Mouse (Mus musculus) embryonic facial prominence, embryonic 15.5 days (tissue): Measurements from ENCODE around the gene Vmn1r223. TPM values are rescaled to one million over a fixed set of nuclear protein-coding genes. Genes with fewer than 3 reads are reported as not detected.

ENCODE experiments used
- ATAC-seq: fragments of 200-750 bp; cut with Nextera tagmentation; 2 replicates; pipeline ENCODE4 v1.8.0; 2017; ENCODE audit warnings: low read depth, moderate TSS enrichment; ENCODE audit not compliant: insufficient number of reproducible peaks, low FRiP score, low TSS enrichment
- H3K27ac ChIP-seq: fragments of 300-500 bp; sonication (generic); replicated peaks from 2 replicates; pipeline ENCODE4 v1.5.1; 2015; ENCODE audit warnings: mild to moderate bottlenecking, inconsistent platforms
- H3K27me3 ChIP-seq: fragments of 300-500 bp; sonication (generic); 2 replicates; pipeline ENCODE4 v1.6.1; 2015; ENCODE audit warnings: inconsistent platforms
- H3K36me3 ChIP-seq: fragments of 300-500 bp; sonication (generic); 2 replicates; pipeline ENCODE4 v1.6.1; 2015; ENCODE audit warnings: mild to moderate bottlenecking, inconsistent platforms
- H3K4me1 ChIP-seq: fragments of 300-500 bp; sonication (generic); 2 replicates; pipeline ENCODE4 v1.6.1; 2015; ENCODE audit warnings: inconsistent platforms
- H3K4me2 ChIP-seq: fragments of 300-500 bp; sonication (generic); replicated peaks from 2 replicates; pipeline ENCODE4 v1.6.1; 2015; ENCODE audit warnings: mild to moderate bottlenecking, inconsistent platforms
- H3K4me3 ChIP-seq: fragments of 300-500 bp; sonication (generic); replicated peaks from 2 replicates; pipeline ENCODE4 v1.5.1; 2015; ENCODE audit warnings: mild to moderate bottlenecking, inconsistent platforms
- H3K9ac ChIP-seq: fragments of 300-500 bp; sonication (generic); 2 replicates; pipeline ENCODE4 v1.6.1; 2015; ENCODE audit warnings: inconsistent platforms
- H3K9me3 ChIP-seq: fragments of 300-500 bp; sonication (generic); replicated peaks from 2 replicates; pipeline ENCODE4 v1.6.1; 2016; ENCODE audit warnings: inconsistent platforms
- WGBS: fragments of 180-500 bp; shearing (Covaris S2); methylation state at CpG from one replicate; pipeline ENCODE4 v1.1.7; 2015; 5-methylcytosine and 5-hydroxymethylcytosine counted together
- polyA plus RNA-seq: library from polyadenylated mRNA; unstranded; fragments of >200 nt; fragmentation: Nextera tagmentation; extraction: Ambion mirVana; gene quantifications from 2 replicates; pipeline ENCODE4 v1.2.1, GENCODE M21; 2015

Vmn1r223 gene
- polyA plus RNA-seq, 1 experiment from 2014 or later = not detected

- H3K4me1 ChIP-seq = peaks cover 15% of the 10 kb centered on the region
- ATAC-seq = 0 out of 2 replicates have a peak, but pooled peaks have one; percentile 75
- no peaks in the 10 kb centered on the region for H3K9me3 ChIP-seq
- H3K9ac ChIP-seq = 0 out of 2 replicates have a peak overlapping the region, but pooled peaks have one; percentile 21
- peak overlapping the region; percentile 76 for H3K4me2 ChIP-seq
- H3K27ac ChIP-seq = no peak overlapping the region
- H3K27me3 ChIP-seq = peaks cover 11% of the 10 kb centered on the region
- peak overlapping the region; percentile 48 for H3K4me3 ChIP-seq
- 3% methylated on average over 22 of the region's 22 CpGs for WGBS
- no peaks in the 10 kb centered on the region for H3K36me3 ChIP-seq
Measured at GRCm38 (mm10) chr13:23285191-23285920, 38.4 kb downstream of the Vmn1r223 start.

- Histone ChIP-seq H3K27ac (no peak overlapping the region), H3K9me3 (no peaks in the 10 kb centered on the region), H3K4me2 (peak overlapping the region; percentile 76), H3K4me1 (peaks cover 15% of the 10 kb centered on the region), H3K4me3 (peak overlapping the region; percentile 48), H3K9ac (peak overlapping the region; percentile 21), H3K36me3 (no peaks in the 10 kb centered on the region), H3K27me3 (peaks cover 11% of the 10 kb centered on the region)
- ATAC-seq = no peak
- WGBS = under 1% methylated on average over 35 of the region's 35 CpGs
Measured at GRCm38 (mm10) chr13:23285921-23286720, 39.2 kb downstream of the Vmn1r223 start.

- no peaks in the 10 kb centered on the region for H3K36me3 ChIP-seq
- no peak for ATAC-seq
- H3K4me2 ChIP-seq = peak overlapping the region; percentile 76
- no peak overlapping the region for H3K27ac ChIP-seq
- peaks cover 11% of the 10 kb centered on the region for H3K27me3 ChIP-seq
- H3K4me3 ChIP-seq = peak overlapping the region; percentile 48
- peaks cover 15% of the 10 kb centered on the region for H3K4me1 ChIP-seq
- peak overlapping the region; percentile 21; the same call in 1 of the 2 replicates for H3K9ac ChIP-seq
- no peaks in the 10 kb centered on the region for H3K9me3 ChIP-seq
- 3% methylated on average over 19 of the region's 19 CpGs for WGBS
Measured at GRCm38 (mm10) chr13:23286721-23287362, 39.9 kb downstream of the Vmn1r223 start.

- H3K9ac ChIP-seq = no peak overlapping the region
- no peak overlapping the region for H3K4me2 ChIP-seq
- H3K9me3 ChIP-seq = no peaks in the 10 kb centered on the region
- ATAC-seq = no peak
- H3K36me3 ChIP-seq = no peaks in the 10 kb centered on the region
- no peak overlapping the region for H3K27ac ChIP-seq
- peaks cover 3% of the 10 kb centered on the region; the same call in 1 of the 2 replicates for H3K4me1 ChIP-seq
- peaks cover 5% of the 10 kb centered on the region; the same call in 1 of the 2 replicates for H3K27me3 ChIP-seq
- 4% methylated on average over 5 of the region's 5 CpGs for WGBS
- H3K4me3 ChIP-seq = no peak overlapping the region
Measured at GRCm38 (mm10) chr13:23297737-23298136, 50.8 kb downstream of the Vmn1r223 start.

- H3K4me2 ChIP-seq = peak overlapping the region; percentile 59
- no peak overlapping the region for H3K27ac ChIP-seq
- ATAC-seq = peak; percentile 65; the same call in 1 of the 2 replicates
- H3K4me1 ChIP-seq = peaks cover 3% of the 10 kb centered on the region; the same call in 1 of the 2 replicates
- peaks cover 5% of the 10 kb centered on the region; the same call in 1 of the 2 replicates for H3K27me3 ChIP-seq
- H3K9ac ChIP-seq = peak overlapping the region; percentile 15; the same call in 1 of the 2 replicates
- no peaks in the 10 kb centered on the region for H3K9me3 ChIP-seq
- peak overlapping the region; percentile 52 for H3K4me3 ChIP-seq
- H3K36me3 ChIP-seq = no peaks in the 10 kb centered on the region
- WGBS = 5% methylated on average over 21 of the region's 21 CpGs
Measured at GRCm38 (mm10) chr13:23298445-23299232, 51.7 kb downstream of the Vmn1r223 start.

- WGBS = under 1% methylated on average over 22 of the region's 22 CpGs
- ATAC-seq = no peak
- peaks cover 5% of the 10 kb centered on the region; the same call in 1 of the 2 replicates for H3K27me3 ChIP-seq
Measured at GRCm38 (mm10) chr13:23299276-23299998, 52.5 kb downstream of the Vmn1r223 start.

GRCm38 (mm10) chr13:23299999-23300341 lies 53.0 kb downstream of the Vmn1r223 start:
- no peaks in the 10 kb centered on the region for H3K36me3 ChIP-seq
- peak overlapping the region; percentile 59 for H3K4me2 ChIP-seq
- H3K27ac ChIP-seq = no peak overlapping the region
- ATAC-seq = no peak
- peaks cover 5% of the 10 kb centered on the region; the same call in 1 of the 2 replicates for H3K27me3 ChIP-seq
- H3K9me3 ChIP-seq = no peaks in the 10 kb centered on the region
- H3K9ac ChIP-seq = no peak overlapping the region; the same call in 1 of the 2 replicates
- H3K4me1 ChIP-seq = peaks cover 3% of the 10 kb centered on the region; the same call in 1 of the 2 replicates
- 1% methylated on average over 13 of the region's 13 CpGs for WGBS
- H3K4me3 ChIP-seq = peak overlapping the region; percentile 52

More at GRCm38 (mm10) chr13:23299276-23299998, 52.5 kb downstream of the Vmn1r223 start:
- Histone ChIP-seq H3K4me1 (peaks cover 3% of the 10 kb centered on the region; the same call in 1 of the 2 replicates), H3K27ac (no peak overlapping the region), H3K4me2 (peak overlapping the region; percentile 59), H3K9ac (peak overlapping the region; percentile 15), H3K36me3 (no peaks in the 10 kb centered on the region), H3K4me3 (peak overlapping the region; percentile 52), H3K9me3 (no peaks in the 10 kb centered on the region)

Other genes starting within 250 kb of the Vmn1r223 start
- not detected in 2 replicates for gene Vmn1r213, start 239.5 kb upstream of the Vmn1r223 start, polyA plus RNA-seq
- not detected in 2 replicates for gene Vmn1r214, start 216.7 kb upstream of the Vmn1r223 start, polyA plus RNA-seq
- not detected in 2 replicates for gene Vmn1r215, start 179.1 kb upstream of the Vmn1r223 start, polyA plus RNA-seq
- not detected in 2 replicates for gene Vmn1r217, start 128.9 kb upstream of the Vmn1r223 start, polyA plus RNA-seq
- gene Vmn1r218, start 114.0 kb upstream of the Vmn1r223 start, polyA plus RNA-seq = 0.01 and 0.07 TPM in 2 replicates
- gene Vmn1r219, start 87.8 kb upstream of the Vmn1r223 start, polyA plus RNA-seq = not detected in 2 replicates
- gene Vmn1r220, start 59.2 kb upstream of the Vmn1r223 start, polyA plus RNA-seq = 0.18 TPM in 1 of 2 replicates, not detected in the other
- gene Vmn1r221, start 33.0 kb upstream of the Vmn1r223 start, polyA plus RNA-seq = not detected in 2 replicates
- not detected in 2 replicates for gene Vmn1r222, start 11.2 kb upstream of the Vmn1r223 start, polyA plus RNA-seq
- 38.5 and 43.1 TPM in 2 replicates for gene Zfp322a, start 122.1 kb downstream of the Vmn1r223 start, polyA plus RNA-seq
- gene Abt1, start 176.7 kb downstream of the Vmn1r223 start, polyA plus RNA-seq = 12.2 and 12.7 TPM in 2 replicates
- 0.04 TPM in 1 of 2 replicates, not detected in the other for gene Btn1a1, start 218.8 kb downstream of the Vmn1r223 start, polyA plus RNA-seq
- gene Btn2a2, start 241.7 kb downstream of the Vmn1r223 start, polyA plus RNA-seq = 0.55 and 0.65 TPM in 2 replicates